27 mouse cellular contexts compared by ENCODE assay signal in genomic region chr6:86876451-86876850, GRCm38 (mm10). TPM values are rescaled to one million over a fixed set of nuclear protein-coding genes. Genes with fewer than 3 reads are reported as not detected.
DNase-seq lines count a peak whose midpoint lies in the region; TF ChIP-seq lines count a peak whose summit lies in the region.
"Had no signal": no experiment of that assay in that cellular context is flagged by ENCODE, and none has a peak within 500 bp of the region (broad histone marks: within the 10 kb centered on the region; RNA-seq: fewer than 3 reads in every experiment).

No protein-coding gene starts in this region.

- no peaks in the 10 kb centered on the region for H3K36me3 ChIP-seq in thymus, adult 2 months (ENCODE audit: control insufficient read depth, insufficient read depth, low read length)
- peaks cover 8% of the 10 kb centered on the region for H3K36me3 ChIP-seq in limb, embryonic 10.5 days
- H3K36me3 ChIP-seq: forebrain, embryonic 12.5 days had no signal

- intact Hi-C loops in heart, postnatal 10 days (cut with DNase I) = no loop called here

- TF ChIP-seq CTCF in thymus, adult 2 months (IDR thresholded peaks at IDR 0.05; ENCODE audit: borderline replicate concordance, control insufficient read depth, extremely low read depth, insufficient read depth, low read length, poor library complexity) = no peak

- H3K4me3 ChIP-seq in thymus, adult 2 months (ENCODE audit: control insufficient read depth, insufficient read depth, low read length) = no peak overlapping the region
- no peak overlapping the region for H3K4me3 ChIP-seq in limb, embryonic 10.5 days
- H3K4me3 ChIP-seq: embryonic facial prominence, embryonic 13.5 days; embryonic facial prominence, embryonic 15.5 days; erythroblast, embryonic 14.5 days; forebrain, embryonic 10.5 days; forebrain, embryonic 12.5 days had no signal

- no peak for TF ChIP-seq POLR2A in thymus, adult 2 months (IDR thresholded peaks at IDR 0.05; ENCODE audit: control insufficient read depth, extremely low read depth, insufficient read depth, low read length, poor library complexity)

- peak overlapping the region; percentile 79 for H3K27ac ChIP-seq in thymus, adult 2 months (ENCODE audit: control insufficient read depth, insufficient read depth, low read length)
- no peak overlapping the region for H3K27ac ChIP-seq in limb, embryonic 10.5 days
- H3K27ac ChIP-seq: embryonic facial prominence, embryonic 13.5 days; embryonic facial prominence, embryonic 15.5 days; forebrain, embryonic 10.5 days; forebrain, embryonic 12.5 days had no signal

- H3K27me3 ChIP-seq in thymus, adult 2 months (ENCODE audit: control insufficient read depth, insufficient read depth, low read length) = no peaks in the 10 kb centered on the region
- no peaks in the 10 kb centered on the region for H3K27me3 ChIP-seq in limb, embryonic 10.5 days (ENCODE audit: low read depth, poor library complexity, severe bottlenecking)
- H3K27me3 ChIP-seq: CH12.LX; embryonic facial prominence, embryonic 13.5 days; embryonic facial prominence, embryonic 15.5 days; forebrain, embryonic 12.5 days; Patski had no signal

- no peaks in the 10 kb centered on the region for H3K9me3 ChIP-seq in limb, embryonic 10.5 days (replicated peaks)
- H3K9me3 ChIP-seq: embryonic facial prominence, embryonic 13.5 days; embryonic facial prominence, embryonic 15.5 days; forebrain, embryonic 10.5 days; forebrain, embryonic 12.5 days; G1E had no signal

- H3K4me1 ChIP-seq in thymus, adult 2 months (replicated peaks; ENCODE audit: control insufficient read depth, insufficient read depth, low read length) = peaks cover 26% of the 10 kb centered on the region
- no peaks in the 10 kb centered on the region for H3K4me1 ChIP-seq in limb, embryonic 10.5 days
- H3K4me1 ChIP-seq: forebrain, embryonic 12.5 days had no signal

- 6% methylated on average over 1 of the region's 1 CpGs for WGBS in thymus, adult 2 months
- 55% methylated on average over 1 of the region's 1 CpGs for WGBS in limb, embryonic 10.5 days

- peak; percentile 44 for DNase-seq in heart, adult 11 months
- no peak for DNase-seq in heart, postnatal 10 days
- no peak for DNase-seq in thymus, adult 2 months
- no peak for DNase-seq in thymus, adult 18-20 months
- DNase-seq in thymus, postnatal 25 days = peak; percentile 14
- no peak for DNase-seq in thymus, postnatal 36 days
- DNase-seq in T-cell, adult 2 months (ENCODE audit: low spot score) = peak; percentile 13
- DNase-seq in limb, embryonic 10.5 days (ENCODE audit: low spot score) = no peak
- DNase-seq: adrenal gland, adult 2 months; adrenal gland, postnatal 10 days; adrenal gland, postnatal 25 days; B cell, adult 2 months; cerebellum, adult 11 months; cerebellum, adult 18-20 months; cerebellum, adult 8-10 months; cerebellum, adult 9-11 months; cerebellum, postnatal 14 days; cerebellum, postnatal 36 days; embryo, embryonic 11 days had no signal

RNA-seq across cellular contexts. Expression of gene Aak1, which starts 27.1 kb away (rescaled TPM):
- total RNA-seq in heart, postnatal 10 days (2021) = 100 to 1,000 TPM in 1 of 2 experiments, 10 to 100 TPM in 1; 95.7 to 103 TPM
- polyA plus RNA-seq in thymus, adult 2 months (2012; rRNA removed) = 59.2 and 79.9 TPM in 2 replicates
- polyA plus RNA-seq in limb, embryonic 10.5 days (2016; fragmentation: Nextera tagmentation; extraction: Ambion mirVana) = 11.2 and 13.3 TPM in 2 replicates

Comparison
In these comparisons a context has a peak if more than half of its experiments do, and no peak if none do; other contexts are left out.
1. DNase-seq: peak in heart, adult 11 months (single experiment), thymus, postnatal 25 days (single experiment) and T-cell, adult 2 months (single experiment); none in heart, postnatal 10 days (0 of 2), thymus, adult 2 months (single experiment), thymus, adult 18-20 months (0 of 2), thymus, postnatal 36 days (0 of 2) and limb, embryonic 10.5 days (single experiment).